Mouse (Mus musculus): ENCODE measurements at regions not wholly inside any gene's neighbourhood (a gene's known extent, or its start where the extent isn't known, plus 50 kb on each side); places are given as distances from the start of the nearest gene placed in this dataset.

- TF ChIP-seq CTCF (IDR thresholded peaks at IDR 0.05) = no peak
- TF ChIP-seq EP300 (IDR thresholded peaks at IDR 0.05) = no peak
Measured at GRCm38 (mm10) chr19:54867078-54867477, 260.0 kb downstream of the Gpam start.

All from lung, postnatal 0 days (tissue).